Mouse (Mus musculus) activated CD4-positive, CD25-positive, alpha-beta regulatory T cell, adult 9 weeks (primary cell): ENCODE data around the gene Stx6. TPM values are rescaled to one million over a fixed set of nuclear protein-coding genes. Genes with fewer than 3 reads are reported as not detected.

Experiments
- polyA plus RNA-seq: library from polyadenylated mRNA; unstranded; fragments of 100-300 nt; shearing (Covaris generic); gene quantifications from one replicate; pipeline ENCODE4 v1.2.1, GENCODE M21; 2017

Gene Stx6
- 62.9 TPM for polyA plus RNA-seq

GRCm38 (mm10) chr1:155158141-155158969 lies at the start of gene Stx6:
Gene Stx6, plus strand, starts transcription at chr1:155158715.

DNA sequence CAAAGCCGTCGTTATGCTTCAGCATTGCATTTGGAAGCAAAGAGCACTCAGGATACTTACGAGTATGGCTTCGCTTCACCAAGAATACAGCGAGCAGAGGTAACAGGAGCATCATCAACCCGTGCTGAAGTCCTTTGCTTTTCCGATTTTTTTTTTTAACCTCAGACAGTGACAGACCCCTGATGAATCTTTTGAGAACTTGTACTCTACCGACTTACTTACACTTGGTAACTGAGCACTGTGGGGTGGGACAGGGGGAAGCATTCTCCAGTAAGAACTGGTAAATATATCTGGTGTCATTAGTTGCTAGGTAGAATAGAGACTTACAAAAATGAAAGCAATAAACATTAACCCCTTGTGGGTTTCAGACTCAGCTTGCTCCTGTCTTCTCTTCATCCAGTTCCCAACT lies 11.9 kb upstream of the Stx6 start, which contains the start of gene Mr1:
Mr1 (minus strand) TSS at position 243 of the 409 bp plus-strand sequence.

GRCm38 (mm10) chr1:155243797-155244770 lies 85.6 kb downstream of the Stx6 start, which contains the start of gene BC034090:
Gene BC034090, minus strand, starts transcription at chr1:155244444.

Other genes starting within 250 kb of the Stx6 start
- 10.5 TPM for gene Ier5, start 59.1 kb upstream of the Stx6 start, polyA plus RNA-seq
- gene Mr1, start 11.9 kb upstream of the Stx6 start, polyA plus RNA-seq = 23.6 TPM
- gene BC034090, start 85.7 kb downstream of the Stx6 start, polyA plus RNA-seq = 2.0 TPM